Mouse (Mus musculus) cortical plate, adult 2 months (tissue): ENCODE measurements at regions not wholly inside any gene's neighbourhood (a gene's known extent, or its start where the extent isn't known, plus 50 kb on each side); places are given as distances from the start of the nearest gene placed in this dataset.

Source experiments
- CTCF ChIP-seq: fragments of 200-500 bp; IDR thresholded peaks from 2 replicates; pipeline ENCODE4 v1.5.1; 2011; ENCODE audit warnings: mild to moderate bottlenecking, control low read depth, low read length; ENCODE audit not compliant: insufficient read depth; ENCODE audit errors: extremely low read depth
- POLR2A ChIP-seq: fragments of 200-500 bp; IDR thresholded peaks from 2 replicates; pipeline ENCODE4 v1.6.1; 2011; ENCODE audit warnings: mild to moderate bottlenecking, low read length, control low read depth; ENCODE audit not compliant: insufficient read depth; ENCODE audit errors: extremely low read depth

GRCm38 (mm10) chr3:52608086-52608426, 339.9 kb downstream of the Foxo1 start:
- TF ChIP-seq CTCF: no peak
- no peak for TF ChIP-seq POLR2A
